Mouse (Mus musculus) ovary, postnatal 10 days (tissue): ENCODE measurements at regions not wholly inside any gene's neighbourhood (a gene's known extent, or its start where the extent isn't known, plus 50 kb on each side); places are given as distances from the start of the nearest gene placed in this dataset.

Experiments used
- DNase-seq: peaks from one replicate; pipeline ENCODE4 v3.0.0; 2022; ENCODE audit warnings: low spot score

- no peak for DNase-seq
Measured at GRCm38 (mm10) chr7:36829710-36830109, 131.8 kb downstream of the Tshz3 start.

DNA sequence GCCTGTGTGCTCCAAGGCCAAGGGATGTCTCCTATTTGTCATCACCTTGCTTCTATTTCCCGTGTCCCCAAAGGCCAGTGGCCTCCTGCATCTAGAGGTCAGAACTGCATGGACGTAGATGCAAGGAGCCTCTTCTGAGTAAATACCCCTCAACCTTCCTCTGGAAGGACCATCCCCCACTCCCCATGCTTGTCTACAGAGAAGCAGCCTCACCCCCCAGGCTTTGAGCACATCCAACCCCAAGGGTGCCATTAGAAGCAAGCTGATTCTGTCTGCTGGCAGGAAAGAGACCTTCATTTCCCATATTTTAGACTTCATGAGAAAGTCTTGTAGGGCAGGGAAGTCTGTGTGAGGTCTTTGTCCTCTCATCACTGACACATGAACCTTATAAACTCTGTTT lies 132.2 kb downstream of the Tshz3 start:
- DNase-seq, result no peak

DNA sequence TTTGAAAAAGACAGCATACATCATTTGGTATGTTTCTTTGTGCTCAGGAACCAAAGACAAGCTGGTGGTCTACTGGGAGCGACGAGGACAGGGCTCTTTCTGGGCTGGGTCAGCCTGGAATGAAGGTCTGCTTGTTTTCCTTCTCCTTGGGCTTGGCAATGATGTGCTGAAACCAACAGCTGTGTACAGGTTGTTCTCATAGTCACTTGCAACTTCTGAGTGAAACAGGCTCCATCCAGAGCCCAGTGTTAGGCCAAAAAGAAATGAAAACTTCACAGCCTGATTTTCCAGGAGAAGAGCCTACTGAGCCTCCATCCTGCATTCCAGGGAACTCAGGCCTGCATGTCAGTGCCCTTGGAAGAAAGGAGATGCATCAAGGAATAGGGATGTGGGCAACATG lies 150.4 kb downstream of the Tshz3 start:
- DNase-seq, result no peak

- no peak for DNase-seq
Measured at GRCm38 (mm10) chr7:36851275-36851889, 153.5 kb downstream of the Tshz3 start.

- DNase-seq, result no peak
Measured at GRCm38 (mm10) chr7:36854308-36854707, 156.4 kb downstream of the Tshz3 start.

DNA sequence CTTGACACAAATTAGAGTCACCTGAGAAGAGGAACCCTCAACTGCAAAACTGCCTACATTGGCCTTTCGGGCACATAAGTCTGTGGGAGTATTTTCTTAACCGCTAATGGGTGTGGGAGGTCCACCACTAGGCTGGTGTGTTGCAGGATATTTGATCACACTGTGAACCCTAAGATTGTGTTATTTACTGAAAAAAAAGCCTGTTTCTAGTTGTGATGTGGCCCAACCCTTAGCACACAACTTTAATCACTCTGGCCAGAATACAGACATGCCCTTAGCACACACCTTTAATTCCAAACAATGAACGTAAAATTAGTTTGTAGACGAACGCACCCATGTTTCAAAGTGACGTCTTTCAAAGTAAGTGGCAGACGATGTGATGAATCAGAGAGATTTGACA lies 161.5 kb downstream of the Tshz3 start:
- no peak for DNase-seq

- no peak for DNase-seq
Measured at GRCm38 (mm10) chr7:36862481-36862880, 164.6 kb downstream of the Tshz3 start.

DNA sequence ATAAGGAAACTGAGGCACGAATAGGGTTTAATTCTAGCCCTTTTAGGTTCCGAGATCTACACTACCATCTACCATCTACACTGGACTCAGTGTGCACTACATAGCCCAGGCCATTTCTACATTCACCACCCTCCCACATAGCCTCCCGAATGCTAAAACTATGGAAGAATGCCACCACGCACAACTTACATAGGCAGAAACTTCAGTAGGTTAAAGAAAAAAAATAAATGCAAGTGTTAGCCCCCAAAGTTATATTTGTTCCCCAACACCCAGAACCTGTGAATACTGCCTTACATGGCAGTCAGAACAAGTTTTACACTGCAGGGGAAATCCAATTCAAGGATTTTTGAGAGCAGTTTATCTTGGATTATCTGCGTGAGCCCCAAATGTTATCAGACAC lies 165.8 kb downstream of the Tshz3 start:
- DNase-seq, result no peak

DNA sequence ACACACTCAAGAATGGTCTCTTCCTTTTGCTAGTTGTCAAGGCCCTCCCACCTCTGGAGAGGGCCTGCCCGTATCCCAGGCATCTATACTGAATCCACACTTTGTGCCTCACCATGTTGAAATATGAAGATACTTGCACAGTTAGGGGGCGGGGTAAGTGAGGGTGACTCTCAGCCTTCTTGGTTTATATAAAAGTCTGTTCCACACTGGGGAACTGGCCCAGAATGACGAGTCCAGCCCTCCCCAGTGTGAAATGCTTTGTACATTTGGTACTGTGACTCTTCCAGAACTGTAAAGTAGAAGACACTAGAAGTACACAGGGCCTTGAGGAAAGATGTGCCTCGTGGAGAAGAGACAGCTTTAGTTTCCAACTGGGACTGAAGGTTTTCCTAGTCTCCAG lies 166.8 kb downstream of the Tshz3 start:
- DNase-seq, result no peak

- DNase-seq, result no peak
Measured at GRCm38 (mm10) chr7:36866602-36867001, 168.7 kb downstream of the Tshz3 start.

- no peak for DNase-seq
Measured at GRCm38 (mm10) chr7:36874004-36874403, 176.1 kb downstream of the Tshz3 start.

DNA sequence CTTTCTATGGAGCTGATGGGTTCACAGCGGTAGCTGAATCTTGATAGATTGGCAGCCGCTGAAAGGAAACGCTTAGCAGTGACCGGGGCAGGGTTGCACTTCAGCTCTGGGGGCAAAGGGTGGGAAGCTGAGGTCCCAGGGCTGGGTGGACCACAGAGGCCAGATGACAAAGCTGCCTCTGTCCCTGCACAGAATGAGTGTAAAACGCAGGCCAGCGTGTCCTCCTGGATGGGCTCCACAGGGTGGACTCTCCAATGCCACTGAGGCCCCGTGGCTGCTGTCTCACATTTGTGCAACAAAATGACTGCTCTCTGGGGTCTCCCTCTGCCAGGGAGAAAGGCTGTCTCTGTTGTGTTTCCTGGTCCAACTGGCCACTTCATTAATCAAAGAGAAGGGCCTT lies 179.8 kb downstream of the Tshz3 start:
- no peak for DNase-seq

GRCm38 (mm10) chr7:36892776-36893500 lies 195.0 kb downstream of the Tshz3 start:
- no peak for DNase-seq

DNA sequence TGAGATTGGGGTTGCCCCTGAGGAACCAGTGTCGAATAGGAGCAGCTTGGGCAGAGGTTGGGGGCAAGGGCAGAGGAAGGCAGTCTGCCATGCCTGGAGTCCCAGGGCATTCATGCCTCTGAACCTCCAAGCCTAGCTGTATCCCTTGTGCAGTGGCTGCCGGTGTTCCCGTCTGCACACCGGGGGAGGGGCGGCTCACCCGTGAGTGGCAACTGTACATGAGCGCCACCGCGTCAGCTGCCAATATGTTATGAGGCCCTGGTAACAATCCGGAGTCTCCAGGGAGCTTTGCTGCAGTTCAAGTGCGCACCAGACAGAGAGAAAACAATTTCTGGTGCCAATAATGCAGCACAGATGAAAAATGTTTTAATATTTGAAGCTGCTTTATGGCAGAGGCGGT lies 198.4 kb downstream of the Tshz3 start:
- no peak for DNase-seq

DNA sequence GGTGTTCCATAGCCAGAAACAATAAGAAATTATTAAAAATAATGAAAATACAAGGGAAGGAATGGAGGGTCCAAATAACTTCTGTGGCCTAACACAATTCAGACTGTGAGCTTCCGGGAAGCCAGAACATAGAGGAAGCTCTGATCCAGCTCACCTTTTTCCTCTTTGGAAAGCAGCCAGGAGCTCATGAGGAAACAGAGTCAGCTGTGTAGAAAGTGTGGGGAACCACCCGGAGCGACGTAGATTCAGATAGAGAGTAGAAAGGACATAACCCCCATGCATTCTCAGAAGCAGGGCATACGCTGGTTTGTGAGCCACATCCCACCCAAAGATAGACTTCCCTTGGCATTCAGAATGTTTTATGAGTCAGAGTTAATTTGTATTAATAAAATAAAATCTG lies 203.6 kb downstream of the Tshz3 start:
- DNase-seq, result no peak

- no peak for DNase-seq
Measured at GRCm38 (mm10) chr7:36913304-36913703, 215.4 kb downstream of the Tshz3 start.

DNA sequence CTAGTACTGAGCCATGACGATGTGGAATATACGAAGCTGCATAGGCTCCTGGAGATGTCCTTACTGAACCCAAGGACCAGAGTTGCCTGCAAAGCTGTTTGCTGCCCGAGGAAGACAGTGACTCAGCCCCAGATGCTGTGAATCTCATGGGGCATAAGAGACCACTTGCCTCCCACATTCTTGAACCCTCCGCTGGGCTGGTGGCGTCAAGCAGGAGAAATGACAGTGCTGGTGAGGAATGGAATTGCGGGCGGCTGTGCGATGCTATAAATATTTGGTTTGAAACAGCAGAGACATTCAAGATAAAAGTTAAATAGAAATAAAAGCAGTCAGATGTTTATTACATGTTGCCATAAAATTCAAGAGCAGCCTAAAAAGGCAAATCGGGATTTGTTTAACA lies 216.3 kb downstream of the Tshz3 start:
- no peak for DNase-seq

GRCm38 (mm10) chr7:36915171-36915570 lies 217.3 kb downstream of the Tshz3 start:
- DNase-seq, result no peak

- no peak for DNase-seq
Measured at GRCm38 (mm10) chr7:36917011-36917410, 219.1 kb downstream of the Tshz3 start.

- no peak for DNase-seq
Measured at GRCm38 (mm10) chr7:36919413-36919812, 221.5 kb downstream of the Tshz3 start.

DNA sequence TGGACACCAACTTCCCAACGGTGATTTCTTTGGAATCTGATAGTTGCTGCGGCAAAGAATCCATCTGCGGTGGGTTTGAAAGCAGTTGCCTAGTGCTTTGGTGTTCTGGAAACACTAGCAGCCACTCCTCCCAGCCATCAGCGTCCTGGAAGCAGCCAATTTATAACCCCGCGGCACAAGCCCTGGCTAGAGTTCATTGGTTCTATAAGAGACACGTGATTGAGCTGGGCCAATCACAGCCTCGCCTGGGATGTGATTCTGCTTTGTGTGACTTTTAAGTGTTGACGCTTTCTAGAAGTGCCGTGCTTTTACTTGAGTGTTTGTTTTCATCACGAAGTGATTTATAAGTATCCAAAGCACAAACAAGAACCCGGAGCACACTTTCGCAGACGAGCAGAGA lies 223.1 kb downstream of the Tshz3 start:
- no peak for DNase-seq

- DNase-seq, result no peak
Measured at GRCm38 (mm10) chr7:36933490-36933889, 235.6 kb downstream of the Tshz3 start.

DNA sequence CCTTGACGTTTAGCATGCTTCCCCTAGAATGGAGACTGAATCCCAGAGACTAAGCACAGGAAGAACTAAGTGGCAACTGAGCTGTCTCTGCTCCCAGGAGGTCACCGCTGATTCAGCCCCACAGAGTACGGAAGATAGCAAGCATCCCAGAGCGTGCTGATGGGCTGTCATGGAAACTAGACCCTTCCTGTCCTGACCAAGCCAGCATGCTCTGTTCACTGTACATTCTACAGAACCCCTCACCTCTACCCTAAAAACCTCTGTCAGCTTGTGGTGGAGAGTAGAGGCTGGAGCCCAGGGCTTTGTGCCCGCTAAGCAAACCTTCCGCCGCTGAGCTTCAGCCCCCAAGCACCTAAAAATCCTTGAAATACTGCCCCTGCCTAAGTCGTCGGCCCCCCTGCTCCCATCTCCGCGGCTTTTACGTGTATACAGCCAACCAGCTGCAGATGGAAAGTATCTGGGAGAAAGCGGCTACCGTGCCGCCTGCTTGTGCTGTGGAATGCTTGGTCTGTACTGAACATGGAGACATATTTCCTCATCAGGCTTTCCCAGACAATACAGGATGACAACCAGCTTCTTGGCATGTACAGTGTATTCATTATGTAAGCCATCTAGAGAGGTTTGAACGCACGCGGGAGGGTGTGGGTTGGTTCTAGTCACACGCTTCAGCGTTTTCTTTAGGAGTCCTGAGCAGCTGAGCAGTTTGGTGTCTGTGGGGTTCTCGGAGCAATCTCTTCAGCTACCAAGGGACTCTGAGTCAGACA lies 237.1 kb downstream of the Tshz3 start:
- DNase-seq, result no peak
